Mouse (Mus musculus): ENCODE measurements at regions not wholly inside any gene's neighbourhood (a gene's known extent, or its start where the extent isn't known, plus 50 kb on each side); places are given as distances from the start of the nearest gene placed in this dataset.

DNA sequence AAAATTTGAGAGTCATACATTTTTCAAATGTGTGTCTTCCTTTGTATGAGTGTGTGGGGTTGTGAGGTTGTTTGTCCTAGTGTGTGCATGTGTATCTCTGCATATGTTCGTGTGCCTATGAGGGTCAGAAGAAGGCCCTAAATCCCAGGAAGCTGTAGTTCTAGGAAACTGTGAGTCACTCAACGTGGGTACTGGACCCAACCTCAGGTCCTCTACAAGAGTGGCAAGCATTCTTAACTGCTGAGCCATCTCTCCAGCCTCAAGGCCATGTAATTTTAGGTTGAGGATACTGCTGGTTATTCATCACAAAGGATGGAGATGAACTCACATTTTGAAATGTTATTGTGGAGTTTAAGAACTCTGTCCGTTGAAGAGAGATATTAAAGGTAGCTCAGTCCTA, 140.5 kb downstream of the AI593442 start:
- no peak for TF ChIP-seq MAX (IDR thresholded peaks at IDR 0.05; ENCODE audit: low read depth)
- no peak for TF ChIP-seq POLR2A (IDR thresholded peaks at IDR 0.05; ENCODE audit: insufficient read length, low read depth)
- TF ChIP-seq MYOG (IDR thresholded peaks at IDR 0.05; ENCODE audit: control insufficient read depth in 1 of 3, insufficient read depth in 1 of 3, insufficient read length in 2 of 3, low read depth in 2 of 3) = no peak
- no peak for TF ChIP-seq POLR2AphosphoS2 (IDR thresholded peaks at IDR 0.05; ENCODE audit: insufficient read length, low read depth)
- TF ChIP-seq REST (IDR thresholded peaks at IDR 0.05; ENCODE audit: insufficient read depth, insufficient read length) = no peak
- no peak for TF ChIP-seq USF1 (IDR thresholded peaks at IDR 0.05; ENCODE audit: low read depth)
- no peak for TF ChIP-seq MYOD1 (IDR thresholded peaks at IDR 0.05; ENCODE audit: control insufficient read depth in 1 of 3, insufficient read length in 2 of 3, low read depth in 2 of 3)
- TF ChIP-seq TCF12 (IDR thresholded peaks at IDR 0.05; ENCODE audit: insufficient read depth, poor library complexity, severe bottlenecking) = no peak
- TF ChIP-seq SRF (IDR thresholded peaks at IDR 0.05; ENCODE audit: control insufficient read depth, insufficient read length, low read depth) = no peak
